Mouse (Mus musculus) neural tube, embryonic 14.5 days (tissue): ENCODE measurements around the gene Acta1. TPM values are rescaled to one million over a fixed set of nuclear protein-coding genes. Genes with fewer than 3 reads are reported as not detected.

ENCODE experiments used
- ATAC-seq: fragments of 200-750 bp; cut with Nextera tagmentation; 2 replicates; pipeline ENCODE4 v1.8.0; 2017; ENCODE audit warnings: low read depth, mild to moderate bottlenecking, moderate TSS enrichment, moderate library complexity
- H3K27ac ChIP-seq: fragments of 300-500 bp; sonication (generic); 2 replicates; pipeline ENCODE4 v1.5.1; 2014; ENCODE audit warnings: low read depth, mild to moderate bottlenecking, control low read depth, low read length, moderate library complexity, mixed read lengths
- H3K27me3 ChIP-seq: fragments of 300-500 bp; sonication (generic); 2 replicates; pipeline ENCODE4 v1.6.1; 2014; ENCODE audit warnings: low read length; ENCODE audit not compliant: control insufficient read depth, insufficient read depth
- H3K36me3 ChIP-seq: fragments of 300-500 bp; sonication (generic); 2 replicates; pipeline ENCODE4 v1.6.1; 2014; ENCODE audit warnings: low read length, mixed read lengths; ENCODE audit not compliant: control insufficient read depth, insufficient read depth
- H3K4me1 ChIP-seq: fragments of 300-500 bp; sonication (generic); 2 replicates; pipeline ENCODE4 v1.6.1; 2014; ENCODE audit warnings: low read length; ENCODE audit not compliant: control insufficient read depth, insufficient read depth
- H3K4me2 ChIP-seq: fragments of 300-500 bp; sonication (generic); 2 replicates; pipeline ENCODE4 v1.6.1; 2014; ENCODE audit warnings: mild to moderate bottlenecking, low read depth, low read length, control low read depth
- H3K4me3 ChIP-seq: fragments of 300-500 bp; sonication (generic); 2 replicates; pipeline ENCODE4 v1.5.1; 2014; ENCODE audit warnings: low read depth, low read length, control low read depth, mixed read lengths
- H3K9ac ChIP-seq: fragments of 300-500 bp; sonication (generic); replicated peaks from 2 replicates; pipeline ENCODE4 v1.6.1; 2014; ENCODE audit warnings: low read depth, mild to moderate bottlenecking, control low read depth, low read length, mixed read lengths
- H3K9me3 ChIP-seq: fragments of 300-500 bp; sonication (generic); 2 replicates; pipeline ENCODE4 v1.6.1; 2016; ENCODE audit warnings: low read length; ENCODE audit not compliant: control insufficient read depth
- WGBS: fragments of 180-500 bp; shearing (Covaris S2); extraction: QIAGEN DNeasy Blood & Tissue Kit; methylation state at CpG from one replicate; pipeline ENCODE4 v1.1.7; 2014; 5-methylcytosine and 5-hydroxymethylcytosine counted together
- polyA plus RNA-seq: library from polyadenylated mRNA; unstranded; fragments of >200 nt; fragmentation: Nextera tagmentation; extraction: Ambion mirVana; gene quantifications from 2 replicates; pipeline ENCODE4 v1.2.1, GENCODE M21; 2014

Acta1 gene
- polyA plus RNA-seq, 1 experiment from 2014 or later, result 22.7 TPM

DNA sequence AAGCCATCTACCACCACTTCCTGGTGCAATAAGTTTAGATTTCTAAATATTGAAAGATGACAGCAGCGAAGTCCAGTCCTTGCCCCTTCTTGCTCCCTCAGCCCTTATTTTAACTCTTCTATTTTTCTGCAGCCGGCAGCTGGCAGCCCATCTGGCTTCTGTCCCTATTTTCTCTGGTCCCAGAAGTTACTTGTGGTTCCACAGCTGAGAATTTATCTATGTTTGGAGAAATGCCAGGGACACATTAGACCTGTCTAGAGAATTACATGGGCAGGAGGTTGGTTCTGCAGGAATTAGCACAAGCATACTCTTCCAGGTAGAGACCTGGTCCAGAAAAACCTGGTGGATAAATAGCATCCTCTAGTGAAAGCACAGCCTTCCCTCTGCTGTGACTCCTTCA, 16.7 kb downstream of the Acta1 start:
- H3K9ac ChIP-seq, result no peak overlapping the region
- 55% methylated on average over 2 of the region's 2 CpGs for WGBS
- H3K4me2 ChIP-seq, result no peak overlapping the region
- H3K27ac ChIP-seq, result no peak overlapping the region
- H3K27me3 ChIP-seq, result no peaks in the 10 kb centered on the region
- no peaks in the 10 kb centered on the region for H3K36me3 ChIP-seq
- H3K4me3 ChIP-seq, result no peak overlapping the region
- no peaks in the 10 kb centered on the region for H3K4me1 ChIP-seq
- H3K9me3 ChIP-seq, result no peaks in the 10 kb centered on the region
- ATAC-seq, result no peak

DNA sequence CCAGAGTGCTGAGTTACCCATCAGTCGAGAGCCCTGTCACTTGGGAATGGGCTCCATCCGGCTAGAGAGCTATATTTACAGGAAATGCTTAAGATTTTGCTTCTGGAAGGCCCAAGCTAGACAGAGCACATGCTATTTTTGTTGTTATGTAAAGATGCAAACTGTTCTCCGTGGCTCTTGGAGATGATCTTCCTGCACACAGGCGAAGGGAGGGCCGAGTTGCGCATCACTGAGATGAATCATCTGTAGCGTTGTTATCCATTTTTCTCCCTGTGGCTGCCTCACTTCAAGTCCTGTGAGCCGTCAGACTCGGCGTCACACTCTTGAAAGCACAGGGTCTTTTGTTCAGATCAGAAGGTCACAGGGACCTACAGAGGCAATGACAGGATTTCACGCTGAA, 20.2 kb downstream of the Acta1 start:
- Histone ChIP-seq H3K27me3 (no peaks in the 10 kb centered on the region), H3K36me3 (no peaks in the 10 kb centered on the region), H3K9ac (no peak overlapping the region), H3K9me3 (no peaks in the 10 kb centered on the region), H3K4me2 (no peak overlapping the region), H3K4me3 (no peak overlapping the region), H3K4me1 (no peaks in the 10 kb centered on the region), H3K27ac (no peak overlapping the region)
- no peak for ATAC-seq
- 83% methylated on average over 11 of the region's 11 CpGs for WGBS

DNA sequence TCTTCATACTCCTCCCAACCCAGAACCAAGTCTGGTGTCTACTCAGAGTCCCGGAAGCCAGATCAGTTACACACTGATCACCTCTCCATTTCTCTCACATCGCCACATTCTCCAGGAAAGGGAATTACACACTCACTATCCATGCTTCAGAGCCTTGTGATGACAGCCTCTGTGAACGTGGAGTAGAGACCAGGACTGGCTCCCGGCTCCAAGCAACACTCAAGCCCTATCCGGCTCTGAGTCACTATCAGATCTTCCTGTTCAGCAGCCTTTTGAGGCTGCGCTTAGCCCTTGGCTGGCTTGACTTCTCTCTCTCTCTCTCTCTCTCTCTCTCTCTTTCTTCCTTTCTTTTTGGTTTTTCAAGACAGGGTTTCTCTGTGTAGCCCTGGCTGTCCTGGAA, 21.2 kb downstream of the Acta1 start:
- Histone ChIP-seq H3K9me3 (no peaks in the 10 kb centered on the region), H3K36me3 (no peaks in the 10 kb centered on the region), H3K4me2 (no peak overlapping the region), H3K4me3 (no peak overlapping the region), H3K27me3 (no peaks in the 10 kb centered on the region), H3K27ac (no peak overlapping the region), H3K9ac (no peak overlapping the region), H3K4me1 (no peaks in the 10 kb centered on the region)
- no peak for ATAC-seq
- 81% methylated on average over 6 of the region's 6 CpGs for WGBS

DNA sequence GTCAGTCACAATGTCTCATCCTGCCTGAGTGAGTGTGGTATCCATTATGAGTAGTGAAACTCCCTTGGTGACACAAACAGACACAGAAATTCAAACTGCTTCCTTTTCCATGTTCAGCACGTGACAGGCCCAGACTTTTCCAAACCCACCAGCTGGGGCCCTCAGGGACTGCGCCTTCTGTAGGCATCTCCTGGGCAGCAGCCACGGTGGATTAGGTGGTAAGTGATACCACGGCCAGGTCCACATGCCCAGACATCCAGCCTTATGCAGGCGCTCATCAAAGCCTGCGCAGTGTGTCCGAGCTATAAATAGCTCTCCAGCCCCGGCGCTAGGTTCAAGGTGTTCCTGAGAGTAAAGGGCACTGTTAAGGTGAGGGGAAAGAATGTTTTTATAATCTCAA, 22.5 kb downstream of the Acta1 start:
- H3K4me2 ChIP-seq, result no peak overlapping the region
- H3K4me1 ChIP-seq, result no peaks in the 10 kb centered on the region
- H3K36me3 ChIP-seq, result no peaks in the 10 kb centered on the region
- H3K27ac ChIP-seq, result no peak overlapping the region
- WGBS, result 86% methylated on average over 9 of the region's 9 CpGs
- H3K4me3 ChIP-seq, result no peak overlapping the region
- ATAC-seq, result no peak
- H3K9ac ChIP-seq, result no peak overlapping the region
- H3K9me3 ChIP-seq, result no peaks in the 10 kb centered on the region
- no peaks in the 10 kb centered on the region for H3K27me3 ChIP-seq

DNA sequence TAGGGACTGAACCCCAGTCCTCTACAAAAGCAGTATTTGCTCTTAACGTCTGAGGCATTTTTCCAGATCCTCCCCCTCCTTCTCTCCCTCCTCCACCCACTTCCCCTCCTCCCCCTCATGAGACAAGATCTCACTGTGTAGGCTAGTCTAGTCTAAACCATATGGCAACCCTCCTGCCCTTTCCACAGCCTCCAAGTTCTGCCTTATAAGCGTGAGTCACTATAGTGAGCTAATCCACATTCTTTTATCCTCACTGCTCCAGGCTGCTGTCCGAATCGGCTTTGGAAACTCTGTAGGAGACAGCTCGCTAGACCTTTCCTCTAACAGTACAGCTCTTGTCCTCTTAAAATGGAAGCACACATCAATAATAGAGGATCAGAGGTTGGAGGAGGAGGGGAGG, 27.6 kb downstream of the Acta1 start:
- ATAC-seq, result no peak
- H3K27me3 ChIP-seq, result no peaks in the 10 kb centered on the region; the same call in 1 of the 2 replicates
- H3K27ac ChIP-seq, result no peak overlapping the region
- no peaks in the 10 kb centered on the region for H3K4me1 ChIP-seq
- H3K4me3 ChIP-seq, result no peak overlapping the region
- H3K36me3 ChIP-seq, result no peaks in the 10 kb centered on the region
- no peak overlapping the region for H3K4me2 ChIP-seq
- H3K9me3 ChIP-seq, result no peaks in the 10 kb centered on the region
- no peak overlapping the region for H3K9ac ChIP-seq
- 51% methylated on average over 5 of the region's 5 CpGs for WGBS

DNA sequence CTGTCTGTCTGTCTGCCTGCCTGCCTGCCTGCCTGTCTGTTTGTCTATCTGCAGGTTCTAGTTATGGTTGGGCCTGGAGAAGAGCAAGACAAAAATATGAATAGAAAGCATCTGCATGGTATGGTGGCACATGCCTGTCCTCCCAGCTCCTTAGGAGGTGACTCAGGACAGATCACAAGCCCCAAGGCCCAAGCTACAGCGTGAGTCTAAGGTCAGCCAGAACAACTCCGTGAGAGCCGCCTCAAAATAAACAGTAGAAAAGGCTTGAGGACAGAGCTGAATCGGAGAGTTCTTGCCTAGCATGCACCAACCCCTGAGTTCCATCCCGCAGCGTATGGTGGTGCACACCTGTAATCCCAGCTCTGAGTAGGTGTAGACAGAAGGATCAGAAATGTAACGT, 28.8 kb downstream of the Acta1 start:
- no peaks in the 10 kb centered on the region; the same call in 1 of the 2 replicates for H3K27me3 ChIP-seq
- H3K4me2 ChIP-seq, result no peak overlapping the region
- no peak overlapping the region for H3K9ac ChIP-seq
- H3K27ac ChIP-seq, result no peak overlapping the region
- H3K4me1 ChIP-seq, result no peaks in the 10 kb centered on the region
- H3K9me3 ChIP-seq, result no peaks in the 10 kb centered on the region
- no peak overlapping the region for H3K4me3 ChIP-seq
- no peak for ATAC-seq
- H3K36me3 ChIP-seq, result no peaks in the 10 kb centered on the region
- 84% methylated on average over 7 of the region's 7 CpGs for WGBS

DNA sequence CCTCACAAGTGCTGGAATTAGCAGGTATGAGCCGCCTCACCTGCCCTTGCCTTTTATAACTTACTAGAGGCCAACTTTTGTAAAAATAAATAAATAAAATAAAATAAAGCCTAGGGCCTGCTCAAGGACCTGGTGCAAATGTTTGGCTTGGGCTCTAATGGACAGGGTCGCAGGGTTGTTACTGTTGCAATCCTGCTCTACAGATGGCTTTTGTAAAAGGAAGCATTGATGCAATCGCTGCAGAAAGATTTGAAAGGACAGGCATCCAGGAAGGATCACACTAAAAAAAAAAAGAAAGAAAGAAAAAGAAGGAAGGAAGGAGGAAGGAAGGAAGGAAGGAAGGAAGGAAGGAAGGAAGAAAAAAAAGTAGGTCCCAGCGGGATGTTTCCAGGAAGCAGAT, 34.2 kb downstream of the Acta1 start:
- Histone ChIP-seq H3K36me3 (no peaks in the 10 kb centered on the region), H3K27ac (no peak overlapping the region), H3K9ac (peak overlapping the region; percentile 82), H3K9me3 (no peaks in the 10 kb centered on the region), H3K4me1 (peaks cover 6% of the 10 kb centered on the region; the same call in 1 of the 2 replicates), H3K4me2 (peak overlapping the region; percentile 89), H3K27me3 (no peaks in the 10 kb centered on the region; the same call in 1 of the 2 replicates), H3K4me3 (peak overlapping the region; percentile 79)
- WGBS, result 70% methylated on average over 4 of the region's 4 CpGs
- ATAC-seq, result no peak

DNA sequence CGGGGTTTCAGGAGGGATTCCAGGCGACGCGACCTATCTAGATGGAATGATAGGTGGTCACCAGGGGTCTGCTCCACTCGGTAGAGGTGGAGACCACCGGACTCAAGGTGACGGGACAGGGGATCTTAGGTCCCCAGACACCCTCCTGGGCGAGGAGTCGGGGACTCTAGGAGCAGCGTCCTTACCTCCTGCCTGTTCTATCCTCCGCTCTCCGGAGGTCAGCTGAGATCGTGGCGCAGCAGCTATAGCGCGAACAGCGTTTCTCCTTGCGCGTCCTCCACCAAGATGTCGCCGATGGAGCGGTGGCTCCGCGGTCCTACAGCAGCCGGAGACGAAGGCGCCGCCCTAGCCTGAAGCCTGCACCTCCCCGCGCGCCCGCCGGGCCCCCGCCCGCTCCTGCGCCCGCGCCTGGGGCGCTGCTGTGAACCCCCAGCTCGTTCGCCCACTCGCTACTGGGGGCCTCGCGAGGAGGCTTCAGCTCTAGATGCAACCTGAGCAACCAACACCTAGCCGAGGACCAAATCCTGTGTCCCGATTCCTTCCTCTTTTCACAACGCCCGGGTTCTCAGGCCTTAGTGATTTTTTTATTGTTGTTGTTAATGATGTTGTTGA, 34.8 kb downstream of the Acta1 start, which contains the start of gene Ccsap:
TSS of gene Ccsap (minus strand) at position 562 of the 612 bp plus-strand sequence.
- Histone ChIP-seq H3K9me3 (no peaks in the 10 kb centered on the region), H3K4me2 (peak within 1 kb of the TSS; percentile 89), H3K36me3 (no peaks in the 10 kb centered on the region), H3K4me3 (peak within 1 kb of the TSS; percentile 79), H3K4me1 (peaks cover 6% of the 10 kb centered on the region; the same call in 1 of the 2 replicates), H3K9ac (peak within 1 kb of the TSS; percentile 82), H3K27me3 (no peaks in the 10 kb centered on the region; the same call in 1 of the 2 replicates), H3K27ac (peak within 1 kb of the TSS; percentile 84)
- peak; percentile 64; the same call in 1 of the 2 replicates for ATAC-seq
- WGBS, result under 1% methylated on average over 48 of the region's 48 CpGs

DNA sequence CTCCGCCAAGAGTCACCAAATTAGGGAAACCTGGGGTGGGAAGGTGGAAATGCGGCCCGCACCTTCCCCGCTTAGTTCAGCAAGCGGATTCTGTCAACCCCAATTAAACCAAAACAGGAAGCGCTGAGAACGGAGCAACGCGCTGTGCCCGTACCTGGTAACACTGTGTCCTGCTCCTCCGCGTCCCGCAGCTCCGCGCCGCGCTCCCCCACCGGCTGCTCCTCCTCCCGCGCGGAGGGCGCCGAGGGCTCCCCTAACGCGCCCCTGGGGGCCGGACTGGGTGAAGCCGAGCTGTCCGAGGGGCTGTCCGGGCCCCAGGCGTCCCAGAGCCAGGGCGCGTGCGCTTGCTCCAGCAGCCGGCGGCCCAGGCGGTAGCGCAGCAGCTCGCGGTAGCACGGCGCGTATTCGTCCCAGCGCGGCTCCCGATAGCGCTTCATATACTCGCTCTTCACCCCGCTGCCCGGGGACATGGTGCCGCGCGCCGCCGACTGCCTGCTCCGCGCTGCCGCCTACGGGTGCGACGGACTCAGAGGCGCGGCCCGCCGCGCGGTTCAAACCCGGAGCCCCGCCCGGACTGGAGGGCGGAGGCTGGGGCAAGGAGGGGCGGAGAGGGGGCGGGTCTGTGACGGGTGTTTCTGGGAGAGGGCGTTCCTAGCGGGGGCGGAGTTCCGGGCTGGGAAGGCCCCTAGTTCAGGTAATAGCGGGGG, 35.5 kb downstream of the Acta1 start:
- Histone ChIP-seq H3K27ac (peak overlapping the region; percentile 84), H3K4me3 (peak overlapping the region; percentile 79), H3K4me1 (peaks cover 6% of the 10 kb centered on the region; the same call in 1 of the 2 replicates), H3K27me3 (no peaks in the 10 kb centered on the region; the same call in 1 of the 2 replicates), H3K36me3 (no peaks in the 10 kb centered on the region), H3K9me3 (no peaks in the 10 kb centered on the region), H3K9ac (peak overlapping the region; percentile 82), H3K4me2 (peak overlapping the region; percentile 89)
- WGBS, result under 1% methylated on average over 79 of the region's 79 CpGs
- ATAC-seq, result peak; percentile 95
